Mouse (Mus musculus) CH12F3 (cell line): ENCODE data around the gene Fam178b.
"Not testable (repeated sequence)": the region's sequence is repeated elsewhere in the genome, so short reads cannot be mapped to it uniquely, and the experiment has no call there.

Source experiments
- in situ Hi-C: fragments of 300-500 bp; cut with MboI; formaldehyde crosslinking; loops from 2 replicates; pipeline ENCODE4 v1.14.3; 2020; ENCODE audit warnings: low sequenced_read_pairs

Fam178b gene

GRCm38 (mm10) chr1:36672648-36673350, 10.2 kb downstream of the Fam178b start:
- in situ Hi-C loops, result no loop called here

DNA sequence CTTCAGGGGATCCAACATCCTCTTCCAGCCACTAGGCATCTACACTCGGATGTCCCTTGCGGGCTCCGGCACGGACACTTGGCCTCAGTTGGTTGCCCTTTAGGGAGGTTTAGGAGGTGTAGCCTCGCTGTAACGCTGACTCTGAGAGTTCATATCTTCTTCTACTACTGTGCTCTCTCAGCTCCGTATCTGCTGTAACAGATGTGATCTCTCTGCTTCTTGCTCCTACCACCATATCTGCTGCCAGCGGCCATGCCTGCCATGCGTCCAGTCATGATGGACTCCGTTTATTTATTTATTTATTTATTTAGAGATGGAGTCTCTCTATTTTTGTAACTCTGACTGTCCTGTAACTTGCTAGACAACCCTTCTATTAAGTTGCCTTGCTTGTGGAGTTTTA, 11.7 kb downstream of the Fam178b start:
- in situ Hi-C loops, result no loop called here

DNA sequence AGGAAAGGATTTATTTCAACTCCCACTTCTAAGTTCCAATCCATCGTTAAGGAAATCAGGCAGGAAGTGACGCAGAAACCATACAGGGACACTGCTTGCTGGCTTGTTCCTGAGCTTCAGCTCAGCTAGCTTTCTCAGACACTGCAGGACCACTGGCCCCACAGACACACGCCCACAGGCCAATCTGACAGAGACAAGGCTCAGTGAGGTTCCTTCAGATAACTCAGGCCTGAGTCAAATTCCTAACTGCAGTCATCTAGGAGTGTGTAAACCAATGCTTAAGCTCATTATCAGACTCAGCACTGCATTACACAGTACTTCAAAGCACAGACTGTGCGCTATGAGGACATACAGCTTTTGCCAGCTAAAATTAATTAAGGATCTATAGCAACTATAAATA, 12.7 kb downstream of the Fam178b start:
- in situ Hi-C loops, result no loop called here

- in situ Hi-C loops, result not testable (repeated sequence)
Measured at GRCm38 (mm10) chr1:36668007-36668406, 15.0 kb downstream of the Fam178b start.

DNA sequence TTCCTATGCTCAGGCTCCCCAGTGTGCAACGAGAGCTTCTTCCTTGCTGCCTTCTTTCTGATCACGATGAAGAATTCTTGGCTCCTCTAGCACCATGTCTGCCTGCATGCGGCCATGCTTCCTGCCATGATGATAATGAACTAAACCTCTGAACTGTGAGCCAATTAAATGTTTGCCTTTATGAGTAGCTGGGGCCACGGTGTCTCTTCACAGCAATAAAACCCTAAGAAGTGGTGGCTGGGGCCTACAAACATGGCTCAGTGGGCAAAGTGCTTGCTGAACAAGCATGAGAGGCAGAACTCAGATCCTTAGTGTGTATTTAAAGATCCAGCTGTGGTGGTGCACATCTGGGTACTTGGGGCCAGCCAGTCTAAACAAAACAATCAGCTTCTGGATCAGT, 17.0 kb downstream of the Fam178b start:
- in situ Hi-C loops, result no loop called here

- in situ Hi-C loops, result no loop called here
Measured at GRCm38 (mm10) chr1:36665165-36665723, 17.7 kb downstream of the Fam178b start.

- in situ Hi-C loops, result no loop called here
Measured at GRCm38 (mm10) chr1:36664457-36664856, 18.5 kb downstream of the Fam178b start.

GRCm38 (mm10) chr1:36658621-36659399, 24.2 kb downstream of the Fam178b start:
- in situ Hi-C loops, result no loop called here

DNA sequence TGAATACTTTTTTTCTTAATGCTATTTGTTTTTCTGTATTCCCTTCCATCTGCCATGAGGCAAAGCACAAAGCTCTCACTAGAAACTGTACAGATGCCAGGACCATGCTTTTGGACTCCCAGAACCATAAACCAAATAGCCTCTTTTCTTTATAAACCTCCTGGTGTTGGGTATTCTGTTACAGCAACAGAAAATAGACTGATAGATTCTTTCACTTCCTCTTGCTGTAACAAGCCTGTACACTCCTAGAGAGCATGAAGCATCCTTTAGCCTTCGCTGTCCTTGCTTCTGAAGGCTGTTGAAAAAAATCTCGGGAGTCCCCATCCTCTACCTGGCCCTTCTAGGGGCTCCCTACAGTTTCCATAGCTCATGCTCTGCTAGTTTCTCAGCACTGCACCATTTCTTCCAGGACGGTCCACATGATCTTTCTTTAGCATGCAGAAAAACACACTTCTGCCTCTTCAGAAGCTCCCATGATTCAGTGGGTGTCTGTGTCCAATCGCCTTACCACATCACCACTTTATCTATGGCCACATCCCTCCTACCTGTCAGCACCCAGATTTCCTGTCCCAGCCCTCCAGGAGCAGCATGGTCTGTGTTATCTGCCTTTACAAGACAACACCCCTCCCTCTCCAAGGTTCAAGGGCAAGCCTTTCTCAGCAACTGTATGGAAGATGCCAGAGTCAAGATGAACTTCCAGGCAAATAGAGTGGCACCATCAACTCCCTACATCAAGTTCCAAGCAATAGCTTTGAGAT, 25.1 kb downstream of the Fam178b start:
- in situ Hi-C loops, result no loop called here

DNA sequence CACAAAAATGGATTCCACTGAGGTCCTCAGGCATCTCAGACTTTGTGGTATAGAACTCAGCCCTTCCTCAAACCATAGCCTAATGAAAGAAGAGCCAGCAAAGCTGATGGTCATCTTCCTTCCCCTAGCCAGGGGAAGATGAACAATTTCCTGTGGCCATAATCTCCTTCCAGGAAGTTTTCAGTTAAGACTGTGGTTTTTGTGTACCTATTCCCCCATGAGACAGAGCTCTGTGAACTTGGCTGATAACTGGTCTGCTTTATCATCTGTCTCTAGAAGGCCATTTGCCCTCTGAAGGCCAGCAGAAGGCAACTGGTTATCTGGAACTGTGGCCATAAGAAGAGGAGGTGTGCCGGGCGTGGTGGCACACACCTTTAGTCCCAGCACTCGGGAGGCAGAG, 26.8 kb downstream of the Fam178b start:
- in situ Hi-C loops, result no loop called here

- in situ Hi-C loops, result no loop called here
Measured at GRCm38 (mm10) chr1:36655039-36655438, 27.9 kb downstream of the Fam178b start.

DNA sequence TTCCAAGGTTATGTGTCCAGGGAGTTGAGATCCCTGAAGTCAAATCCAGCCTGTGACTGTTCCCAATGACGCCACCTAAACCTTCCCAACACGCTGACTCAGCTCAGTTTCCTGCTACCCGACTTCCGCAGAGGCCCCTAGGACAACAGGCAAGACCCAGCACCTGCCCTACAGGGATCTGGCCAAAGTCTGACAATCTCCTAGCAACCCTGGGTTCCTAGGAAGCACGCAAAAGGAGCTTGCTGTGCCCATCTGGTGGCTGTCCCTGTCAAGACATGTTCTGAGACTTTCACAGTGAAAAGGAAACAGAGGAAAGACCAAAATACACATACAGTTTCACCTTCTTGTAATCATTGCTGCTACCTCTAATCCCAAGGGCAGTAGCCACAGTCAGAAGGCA, 35.4 kb downstream of the Fam178b start:
- in situ Hi-C loops, result no loop called here

GRCm38 (mm10) chr1:36646285-36646684, 36.7 kb downstream of the Fam178b start:
- in situ Hi-C loops, result no loop called here

GRCm38 (mm10) chr1:36644615-36645007, 38.4 kb downstream of the Fam178b start:
- in situ Hi-C loops, result no loop called here

DNA sequence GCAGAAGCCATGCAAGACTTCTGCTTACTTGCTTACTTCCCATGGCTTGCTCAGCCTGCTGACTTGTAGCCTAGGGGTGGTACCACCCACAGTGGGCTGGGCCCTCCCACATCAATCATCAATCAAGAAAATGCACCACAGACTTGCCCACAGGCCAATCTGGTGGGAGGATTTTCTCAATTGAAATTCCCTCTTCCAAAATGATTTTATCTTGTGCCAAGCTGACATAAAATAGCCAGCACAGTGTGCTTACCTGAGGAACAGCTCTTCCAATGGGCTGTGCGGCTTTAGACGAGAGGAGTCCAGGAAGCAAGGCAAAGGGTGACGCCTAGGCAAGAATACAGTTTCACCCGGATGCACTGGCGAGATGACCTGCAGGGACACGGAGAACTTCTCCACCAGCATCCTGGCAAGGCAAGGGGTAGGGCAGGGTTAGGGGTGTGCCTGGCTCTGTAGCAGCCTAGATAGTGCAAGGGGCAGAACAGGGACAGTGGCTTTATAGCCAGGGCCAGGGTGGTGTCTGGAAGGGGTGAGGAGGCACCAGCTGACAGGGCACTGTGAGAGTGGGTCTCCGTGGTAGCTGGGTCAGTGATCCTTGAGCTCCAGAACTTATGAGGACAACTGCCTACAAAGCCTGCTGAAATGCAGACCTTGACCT, 38.9 kb downstream of the Fam178b start:
- in situ Hi-C loops, result no loop called here

DNA sequence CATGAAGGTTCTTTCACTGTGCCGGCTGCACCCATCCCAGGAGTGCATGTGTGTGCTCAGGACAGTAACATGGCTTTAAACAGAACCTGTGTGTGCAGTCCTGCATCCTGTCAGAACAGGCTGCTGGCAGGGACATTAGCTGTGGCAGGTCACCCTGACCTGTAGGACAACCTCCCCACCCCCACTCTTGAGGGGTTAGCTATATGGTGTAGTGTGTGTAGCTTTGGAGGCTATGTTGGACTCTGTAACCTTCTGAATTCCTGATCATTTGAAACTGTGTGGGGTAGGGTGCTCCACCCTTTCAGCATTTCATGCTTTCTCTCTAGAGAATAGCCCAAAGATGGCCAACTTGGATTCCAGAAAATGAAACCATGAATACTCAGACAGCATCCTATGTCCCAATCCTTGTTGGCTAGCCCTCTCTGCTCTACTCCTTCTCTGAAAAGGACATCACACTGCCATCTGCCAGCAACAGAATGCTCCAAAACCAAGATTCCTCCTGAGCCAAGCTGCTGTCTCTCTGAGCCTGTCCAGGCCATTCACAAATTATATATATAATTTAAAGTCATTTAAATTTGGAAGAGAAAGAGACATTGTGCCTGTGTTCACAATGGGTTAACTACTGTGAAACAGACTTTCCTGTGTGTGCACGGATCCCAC, 47.0 kb downstream of the Fam178b start:
- in situ Hi-C loops, result loop anchor here (10.0 kb wide), 1 partner anchor 81 kb away; the partner anchor contains the start of gene Sema4c

- in situ Hi-C loops, result loop anchor here (10.0 kb wide), 1 partner anchor 80 kb away; the partner anchor contains the start of gene Sema4c
Measured at GRCm38 (mm10) chr1:36634940-36635339, 48.0 kb downstream of the Fam178b start.

GRCm38 (mm10) chr1:36633920-36634319, 49.1 kb downstream of the Fam178b start:
- in situ Hi-C loops, result loop anchor here (10.0 kb wide), 1 partner anchor 79 kb away; the partner anchor contains the start of gene Sema4c

DNA sequence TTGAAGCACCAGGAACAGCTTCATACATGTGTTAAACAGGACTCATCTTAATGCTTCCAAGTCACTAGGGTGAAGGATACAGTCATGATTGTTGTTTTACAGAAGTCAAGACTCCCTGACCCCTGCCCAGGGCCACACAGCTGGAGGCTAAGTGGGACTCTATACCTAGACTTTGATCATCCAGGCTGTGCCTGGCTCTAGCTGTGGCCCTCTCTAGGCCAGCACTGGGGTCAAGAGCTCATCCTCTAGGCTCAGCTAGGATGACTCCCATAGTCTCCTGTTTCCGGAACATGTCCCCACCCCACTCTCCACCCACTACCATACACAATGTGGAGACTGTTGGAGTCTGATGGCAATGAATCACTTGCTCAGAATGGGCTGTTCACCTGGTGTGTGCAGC, 50.1 kb downstream of the Fam178b start:
- in situ Hi-C loops, result loop anchor here (10.0 kb wide), 1 partner anchor 78 kb away; the partner anchor contains the start of gene Sema4c

- in situ Hi-C loops, result loop anchor here (10.0 kb wide), 1 partner anchor 77 kb away; the partner anchor contains the start of gene Sema4c
Measured at GRCm38 (mm10) chr1:36632090-36632489, 50.9 kb downstream of the Fam178b start.
